Mouse (Mus musculus) testis, postnatal 14 days (tissue): ENCODE data around the gene Fam198b.
"Not testable (repeated sequence)": the region's sequence is repeated elsewhere in the genome, so short reads cannot be mapped to it uniquely, and the experiment has no call there.

Experiments used
- DNase-seq: peaks from one replicate; pipeline ENCODE4 v3.0.0; 2021; ENCODE audit warnings: low spot score

The Fam198b gene

DNA sequence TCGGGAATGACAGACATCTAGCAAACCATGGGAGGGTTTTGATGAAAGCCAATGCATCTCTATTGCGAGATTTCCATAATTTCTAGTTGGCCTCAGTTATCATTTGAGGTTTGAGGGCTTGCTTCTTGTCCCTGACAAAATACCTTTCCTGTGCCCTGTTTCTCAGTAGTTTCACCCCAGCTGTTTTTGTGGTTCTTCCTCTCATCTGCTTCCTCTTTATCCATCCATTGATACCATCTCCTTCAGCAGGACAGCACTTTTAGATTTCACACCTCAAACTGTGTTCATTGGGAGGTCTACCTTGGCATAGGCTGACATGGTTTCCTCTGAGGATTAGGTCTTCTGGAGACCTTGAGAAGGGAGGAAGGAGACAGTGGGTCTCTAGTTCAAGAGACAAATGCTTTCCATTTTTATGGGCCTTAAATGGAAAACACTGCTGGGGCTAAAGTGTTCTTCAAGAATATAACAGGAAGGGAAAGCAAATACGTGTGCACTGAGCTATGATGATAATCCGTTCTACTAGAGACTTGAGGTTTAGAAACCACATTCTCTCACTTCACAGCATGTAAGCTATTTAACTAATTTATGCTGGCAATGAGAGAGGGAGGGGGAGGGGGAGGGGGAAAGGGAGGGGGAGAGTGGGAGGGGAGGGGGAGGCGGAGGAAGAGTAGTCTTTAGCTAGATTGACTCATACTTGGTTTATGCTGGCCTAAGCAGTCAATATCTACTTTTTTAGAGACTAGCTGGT, 41.8 kb downstream of the Fam198b start:
- DNase-seq: no peak

DNA sequence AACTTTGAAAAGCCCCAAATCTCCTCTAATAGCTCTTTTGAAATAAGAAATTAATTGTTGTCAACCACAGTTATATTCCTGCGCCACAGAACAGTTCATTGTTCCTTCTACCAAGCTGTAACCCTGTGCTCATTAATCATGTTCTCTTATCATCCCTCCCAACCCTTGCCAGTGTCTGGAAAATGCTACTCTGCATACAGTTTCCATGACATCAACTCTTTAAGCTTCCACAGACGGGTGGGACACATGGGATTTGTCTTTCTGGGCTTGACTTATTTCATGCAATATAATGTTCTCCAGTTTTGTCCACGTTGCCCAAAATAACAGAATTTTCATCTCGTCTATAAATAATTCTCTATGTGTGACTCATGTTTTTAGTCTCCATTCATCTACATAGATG, 42.7 kb downstream of the Fam198b start:
- DNase-seq: no peak

DNA sequence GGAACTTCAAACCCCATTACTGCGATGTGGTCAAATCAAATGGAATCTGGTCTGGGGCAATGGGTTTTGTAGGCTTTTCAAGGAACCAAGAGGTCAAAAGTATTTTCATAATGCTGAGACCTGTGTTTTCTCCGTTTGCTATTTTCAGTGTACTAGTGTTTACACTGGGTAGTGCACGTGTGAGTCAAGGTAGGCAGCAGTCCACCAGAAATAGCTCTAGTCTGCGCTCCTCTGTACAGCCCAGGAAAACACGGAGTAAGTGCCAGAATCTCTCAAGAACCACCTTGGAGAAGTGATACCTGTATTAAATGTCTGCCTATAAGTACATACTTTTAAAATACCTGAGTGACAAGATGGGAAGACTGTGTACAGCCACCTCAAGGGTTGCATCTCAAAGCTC, 44.1 kb downstream of the Fam198b start:
- no peak for DNase-seq

DNA sequence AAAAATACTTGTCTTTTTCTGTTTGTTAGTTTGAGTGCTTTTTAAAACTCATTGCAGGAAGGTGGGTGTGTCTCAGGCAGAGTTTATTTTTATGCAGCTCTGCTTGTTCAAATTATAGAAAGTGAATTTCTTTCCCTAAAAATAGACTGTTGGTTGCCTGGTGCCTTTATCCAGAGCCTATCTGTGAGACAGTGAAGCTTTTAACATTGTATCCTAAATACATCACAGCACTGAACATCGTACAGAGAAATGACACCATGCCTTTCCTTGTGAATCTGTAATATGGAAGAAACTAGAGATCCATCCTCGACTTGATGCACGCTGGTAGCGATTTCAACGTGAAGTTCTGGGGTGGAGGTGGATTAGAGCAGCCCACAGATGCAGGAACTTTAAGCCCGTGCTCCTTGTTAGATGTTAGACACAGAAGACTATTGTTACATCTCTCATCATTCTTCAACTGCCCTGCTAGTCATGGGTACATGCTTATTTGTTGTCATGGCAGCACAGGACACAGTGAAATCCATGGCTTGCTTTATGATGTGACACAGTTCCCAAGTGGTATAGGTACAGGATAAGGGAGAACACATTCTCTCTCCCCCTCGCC, 45.9 kb downstream of the Fam198b start:
- no peak for DNase-seq

DNA sequence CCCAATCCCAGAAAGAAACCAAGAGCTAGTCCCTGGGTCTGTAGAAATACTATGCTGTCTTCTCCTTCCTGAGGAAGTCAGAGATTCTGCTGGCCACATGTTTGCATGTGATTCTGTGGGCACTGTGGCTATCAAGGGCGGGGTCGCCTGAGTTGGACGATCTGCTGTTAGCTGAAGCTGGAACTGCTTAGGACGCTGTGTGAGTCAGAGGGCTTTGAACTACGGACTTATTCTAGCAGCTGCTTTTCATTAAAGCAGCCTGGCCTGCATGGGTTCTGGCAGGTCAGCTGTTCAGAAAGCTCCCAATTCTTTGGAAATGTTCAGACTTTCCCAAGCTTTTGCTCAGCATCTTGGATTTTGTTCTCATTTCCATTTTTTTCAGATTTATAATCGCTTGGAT, 51.9 kb downstream of the Fam198b start:
- DNase-seq: peak; percentile 20

DNA sequence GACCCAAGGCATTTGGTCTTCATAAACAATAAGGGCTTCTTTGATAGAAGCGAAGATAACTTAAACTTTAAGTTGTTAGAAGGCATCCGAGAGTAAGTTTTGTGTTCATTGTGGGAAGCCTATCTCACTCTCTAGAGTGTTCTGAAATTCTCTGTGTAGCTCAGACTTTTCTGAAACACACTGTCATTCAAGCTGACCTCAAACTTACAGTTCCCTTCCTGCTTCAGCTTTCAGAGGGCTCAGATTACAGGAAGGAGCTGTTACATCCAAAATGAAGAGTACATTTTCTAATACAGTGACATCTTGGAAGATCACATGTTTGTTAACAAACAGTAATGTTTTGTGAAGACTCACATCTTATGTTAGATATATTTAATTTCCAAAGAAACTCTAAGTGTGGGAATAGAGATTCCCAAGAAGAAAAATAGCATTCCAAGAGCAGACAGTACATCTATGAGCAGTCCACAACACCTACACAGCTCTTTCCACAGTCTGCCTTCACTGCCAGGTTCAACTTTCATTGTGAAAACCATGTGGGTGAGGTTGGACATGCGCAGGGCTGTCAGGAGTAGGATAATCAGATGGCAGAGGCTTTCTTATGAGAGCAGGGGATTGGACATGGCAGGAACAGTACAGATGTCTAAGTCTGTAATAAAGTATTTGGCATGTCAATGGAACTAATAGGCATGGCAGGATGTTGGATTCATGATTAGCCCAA, 52.6 kb downstream of the Fam198b start:
- DNase-seq: no peak

DNA sequence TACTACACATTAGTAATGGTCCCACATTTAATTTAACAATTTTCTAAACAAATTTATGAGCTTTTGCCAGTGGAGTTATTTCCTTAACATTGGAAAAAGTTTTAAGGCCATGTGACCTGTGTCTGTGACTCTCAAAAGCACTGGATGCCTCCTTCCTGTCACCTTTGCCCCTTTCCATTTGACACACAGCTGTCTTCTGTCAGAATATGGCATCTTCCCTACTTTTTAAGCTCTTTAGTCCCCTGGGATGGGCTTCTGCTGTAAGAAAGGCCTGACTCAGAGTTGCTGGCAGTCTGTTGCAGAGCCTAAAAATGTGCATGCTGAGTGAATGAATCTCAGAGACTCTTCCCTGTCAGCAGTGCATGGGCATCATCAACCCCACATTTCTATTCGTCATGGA, 63.4 kb downstream of the Fam198b start:
- peak; percentile 7 for DNase-seq

GRCm38 (mm10) chr3:79948151-79948550, 63.8 kb downstream of the Fam198b start:
- no peak for DNase-seq

DNA sequence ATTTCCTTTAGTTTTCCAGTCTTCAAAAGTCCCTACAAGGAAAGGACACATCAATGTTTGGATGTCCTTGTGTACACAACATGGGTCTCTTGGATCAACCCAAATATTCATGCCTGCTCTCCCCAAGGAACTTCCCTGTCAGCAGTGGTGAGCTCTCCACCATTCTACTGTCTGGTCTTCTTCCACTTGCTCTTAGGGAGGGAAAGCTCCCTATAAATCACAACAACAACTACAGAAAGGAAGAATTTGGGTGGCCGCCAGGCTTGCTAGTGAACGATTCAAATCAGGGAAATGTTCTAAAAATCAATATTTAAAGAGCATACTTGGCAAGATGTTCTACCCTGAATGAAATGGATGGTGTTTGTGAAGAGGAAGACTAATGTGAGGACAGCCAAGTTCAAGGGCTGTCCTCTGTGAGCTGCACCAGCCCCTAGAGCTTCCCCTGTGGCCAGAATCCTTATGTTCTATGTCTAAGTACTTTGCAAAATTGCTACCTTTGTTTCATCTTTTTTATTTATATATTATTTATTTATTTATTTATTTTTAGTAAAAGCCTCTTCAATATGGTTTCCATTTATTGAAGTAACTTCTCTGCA, 68.9 kb downstream of the Fam198b start:
- no peak for DNase-seq

- no peak for DNase-seq
Observed at GRCm38 (mm10) chr3:79955262-79955661, 70.9 kb downstream of the Fam198b start.

DNA sequence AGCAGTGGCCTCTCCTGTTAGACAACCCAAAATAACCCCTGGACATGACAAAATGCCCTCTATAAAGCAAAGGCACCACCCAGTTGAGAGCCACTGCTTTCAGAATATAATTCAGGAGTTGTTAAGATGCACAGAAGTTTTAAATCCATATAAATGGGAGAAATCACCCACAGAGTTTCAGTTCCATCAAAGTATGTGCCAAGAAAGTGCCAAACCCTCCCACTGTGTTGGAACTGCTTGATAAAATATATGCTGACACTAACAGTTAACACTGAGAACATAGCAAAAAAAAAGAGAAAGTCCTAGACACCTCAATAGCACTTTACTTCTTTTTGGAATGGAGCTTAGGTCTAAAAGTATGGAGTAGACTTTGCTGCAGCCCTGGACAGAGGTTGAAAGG, 72.5 kb downstream of the Fam198b start:
- no peak for DNase-seq

GRCm38 (mm10) chr3:79957752-79958151, 73.4 kb downstream of the Fam198b start:
- DNase-seq: no peak

DNA sequence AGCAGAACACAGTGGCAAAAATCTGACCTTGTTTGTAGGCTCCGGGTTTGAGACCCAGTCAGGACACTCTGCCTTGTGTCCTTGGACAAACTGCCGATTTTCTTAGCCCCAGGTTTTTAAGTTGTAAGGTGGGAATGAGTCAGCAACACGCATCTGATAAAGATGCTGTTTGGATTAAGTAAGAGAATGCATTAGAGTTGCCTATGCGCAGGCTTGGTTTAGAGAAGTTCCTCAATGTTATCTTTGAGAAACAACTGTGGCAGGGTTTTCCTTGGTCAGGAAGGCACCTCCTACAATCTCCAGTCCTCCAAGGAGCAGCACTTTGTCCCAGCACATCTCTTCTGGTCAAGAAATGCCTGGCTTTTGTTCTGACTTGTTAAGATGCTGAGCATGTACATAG, 82.4 kb downstream of the Fam198b start:
- no peak for DNase-seq

- peak; percentile 52 for DNase-seq
Observed at GRCm38 (mm10) chr3:79967346-79967745, 83.0 kb downstream of the Fam198b start.

- no peak for DNase-seq
Observed at GRCm38 (mm10) chr3:79968426-79968825, 84.1 kb downstream of the Fam198b start.

- DNase-seq: not testable (repeated sequence)
Observed at GRCm38 (mm10) chr3:79969536-79969935, 85.2 kb downstream of the Fam198b start.

DNA sequence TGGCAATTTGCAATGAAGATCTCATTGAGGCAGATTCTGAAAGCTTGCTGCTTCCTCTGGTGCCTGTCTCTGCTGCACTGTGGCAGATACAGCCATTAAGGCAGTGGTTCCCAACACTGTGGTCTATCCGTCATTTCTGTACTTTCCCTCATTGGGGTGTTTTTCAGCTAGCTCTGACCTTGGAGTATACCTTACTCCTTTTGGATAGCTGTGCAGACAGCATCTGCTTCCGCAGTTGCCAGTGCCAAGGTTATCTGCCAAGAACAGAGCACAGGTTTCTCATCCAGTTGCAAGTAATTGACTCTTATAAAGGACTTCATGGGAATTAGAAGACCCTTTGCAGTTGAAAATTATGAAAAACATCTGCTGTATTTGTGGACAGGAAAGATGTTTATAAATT, 85.7 kb downstream of the Fam198b start:
- DNase-seq: no peak

GRCm38 (mm10) chr3:79970498-79970897, 86.2 kb downstream of the Fam198b start:
- no peak for DNase-seq

DNA sequence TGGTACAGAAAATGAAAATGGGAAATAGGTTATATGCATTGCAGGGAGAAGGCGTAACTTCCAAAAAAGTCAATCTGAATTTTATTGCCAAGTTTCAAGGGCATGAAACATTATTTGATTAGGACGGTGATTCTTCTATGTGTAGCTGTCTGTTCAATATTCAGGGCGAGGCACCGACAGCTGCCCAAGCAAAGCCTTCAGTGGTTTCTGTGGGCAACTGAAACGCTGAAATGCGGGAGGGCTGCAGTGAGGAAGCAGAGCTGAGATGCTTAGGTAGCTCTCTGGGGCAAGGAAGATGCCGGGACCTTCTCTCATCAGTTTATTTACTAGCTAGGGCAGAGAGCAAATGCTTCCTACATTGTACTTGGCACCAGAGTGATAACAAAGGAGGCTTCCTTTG, 87.2 kb downstream of the Fam198b start:
- no peak for DNase-seq

- DNase-seq: peak; percentile 24
Observed at GRCm38 (mm10) chr3:79976786-79977185, 92.5 kb downstream of the Fam198b start.

GRCm38 (mm10) chr3:79977656-79978450, 93.5 kb downstream of the Fam198b start:
- DNase-seq: no peak

GRCm38 (mm10) chr3:79980714-79981113, 96.4 kb downstream of the Fam198b start:
- no peak for DNase-seq
